Mouse (Mus musculus): ENCODE results near the gene Lmf2.

Gene Lmf2

GRCm38 (mm10) chr15:89355241-89356187, at the start of gene Lmf2, which contains the start of gene Ncaph2:
TSS of gene Lmf2 (minus strand) at chr15:89355659.
TSS of gene Ncaph2 (plus strand) at chr15:89355719.
- peak; percentile 97 for DNase-seq

DNA sequence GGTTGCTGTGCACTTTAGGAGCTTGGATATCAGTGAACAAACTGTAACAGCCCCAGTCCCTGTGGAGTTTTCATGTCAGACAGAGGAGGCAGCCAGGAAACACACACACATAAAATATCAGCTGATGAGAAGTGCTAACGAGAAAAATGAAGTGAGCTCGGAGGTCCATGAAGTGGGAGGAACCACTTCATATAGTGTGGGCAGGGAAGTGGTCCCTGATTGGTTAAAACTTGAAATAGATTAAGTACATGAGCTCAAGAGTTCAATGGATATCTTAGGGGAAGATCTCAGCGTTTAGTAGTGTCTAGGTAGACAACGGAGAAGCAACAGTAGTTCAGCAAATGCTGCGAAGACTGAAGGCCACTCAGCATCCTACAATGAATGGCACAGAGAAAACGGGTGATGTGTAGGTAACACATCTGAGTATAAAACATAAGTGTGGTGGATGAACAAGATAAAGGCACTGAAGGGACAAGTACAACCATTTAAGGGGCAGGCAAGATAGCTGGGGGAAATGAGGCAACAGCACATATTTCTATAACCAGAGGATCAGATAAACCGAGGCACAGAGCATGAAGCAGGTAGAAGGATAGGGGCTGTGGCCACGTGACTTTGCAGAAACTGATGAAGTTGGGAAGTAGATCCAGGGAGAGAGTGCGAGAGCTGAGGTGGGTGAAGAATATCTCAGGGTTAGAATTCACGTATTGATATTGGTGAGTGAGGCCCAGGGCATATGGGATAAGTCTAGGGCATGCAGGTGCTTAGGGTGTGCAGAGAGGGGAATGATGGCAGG, 49.6 kb upstream of the Lmf2 start:
- no peak for DNase-seq

DNA sequence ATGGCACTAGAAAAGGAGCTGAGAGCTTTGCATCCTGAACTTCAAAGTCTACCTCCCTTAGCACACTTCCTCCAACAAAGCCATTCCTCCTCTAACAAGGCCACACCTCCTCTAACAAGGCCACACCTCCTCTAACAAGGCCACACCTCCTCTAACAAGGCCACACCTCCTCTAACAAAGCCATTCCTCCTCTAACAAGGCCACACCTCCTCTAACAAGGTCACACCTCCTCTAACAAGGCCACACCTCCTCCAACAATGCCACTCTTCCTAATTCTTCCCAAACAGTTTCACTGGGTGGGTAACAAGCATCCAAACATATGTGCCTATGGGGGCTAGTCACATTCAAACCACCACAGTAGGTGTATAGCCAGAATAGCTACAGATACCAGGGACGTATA, 47.0 kb upstream of the Lmf2 start:
- DNase-seq, result no peak

GRCm38 (mm10) chr15:89399716-89400115, 44.3 kb upstream of the Lmf2 start:
- no peak for DNase-seq

- no peak for DNase-seq
Observed at GRCm38 (mm10) chr15:89398146-89398545, 42.7 kb upstream of the Lmf2 start.

DNA sequence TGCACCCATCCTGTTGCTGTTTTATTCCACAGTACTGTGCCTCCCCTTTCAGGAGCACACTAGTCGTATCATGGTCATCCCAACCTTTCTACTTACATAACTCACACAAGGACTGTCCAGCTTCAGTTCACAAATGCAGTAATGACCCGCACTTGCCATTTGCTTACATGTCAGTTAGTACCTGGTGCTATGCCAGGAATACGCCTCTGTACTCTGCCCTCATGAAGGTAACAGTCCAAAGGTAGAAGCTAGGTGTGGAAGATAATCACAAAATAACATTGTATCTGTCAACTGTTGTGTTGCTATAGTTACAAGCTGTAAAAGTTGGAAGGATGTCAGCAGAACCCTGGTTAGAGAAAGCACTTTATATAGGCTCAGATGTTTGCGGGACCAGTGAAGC, 41.4 kb upstream of the Lmf2 start:
- no peak for DNase-seq

GRCm38 (mm10) chr15:89390081-89390480, 34.6 kb upstream of the Lmf2 start:
- no peak for DNase-seq

DNA sequence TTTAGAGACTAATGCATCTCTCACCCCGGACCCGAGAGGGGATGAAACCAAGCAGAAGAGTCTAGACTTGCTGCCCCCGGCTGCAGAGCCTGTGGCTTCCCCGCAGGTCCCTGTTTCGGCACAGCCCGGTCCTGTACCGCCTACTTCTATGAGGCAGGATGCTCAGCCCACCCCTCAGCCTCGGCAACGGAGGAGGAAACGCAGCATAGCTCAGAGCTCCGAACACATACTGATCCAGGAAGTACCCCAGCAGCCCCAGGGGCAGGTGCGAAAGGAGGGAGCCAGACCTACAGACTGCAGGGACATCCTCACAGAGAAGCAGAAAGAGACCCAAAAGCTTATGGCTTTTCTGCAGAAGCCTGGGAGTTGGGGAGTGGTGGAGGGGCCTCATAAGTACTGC, 31.7 kb upstream of the Lmf2 start:
- no peak for DNase-seq

- DNase-seq, result no peak
Observed at GRCm38 (mm10) chr15:89384617-89385016, 29.2 kb upstream of the Lmf2 start, which contains the start of gene Klhdc7b. TSS of gene Klhdc7b (plus strand) at chr15:89384917.

DNA sequence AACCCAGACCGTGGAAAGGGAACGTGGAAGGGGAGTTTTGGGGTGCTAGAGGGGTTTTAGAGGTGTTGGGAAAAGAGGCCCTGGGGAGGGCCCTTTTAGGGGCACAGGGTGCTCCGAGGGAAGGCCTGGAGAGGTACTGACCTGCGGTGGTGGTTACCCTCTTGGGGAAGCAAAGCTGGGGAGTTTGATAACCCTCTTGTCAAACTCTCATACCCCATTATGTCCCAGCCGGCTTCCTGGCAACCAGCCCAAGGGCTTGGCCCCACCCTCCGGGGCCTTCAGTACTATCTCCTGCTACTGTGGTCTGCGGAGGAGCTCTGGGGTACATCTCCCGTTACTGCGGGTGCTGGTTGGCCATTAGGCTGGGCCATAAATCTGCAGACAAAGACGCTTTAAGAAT, 24.0 kb upstream of the Lmf2 start:
- no peak for DNase-seq

DNA sequence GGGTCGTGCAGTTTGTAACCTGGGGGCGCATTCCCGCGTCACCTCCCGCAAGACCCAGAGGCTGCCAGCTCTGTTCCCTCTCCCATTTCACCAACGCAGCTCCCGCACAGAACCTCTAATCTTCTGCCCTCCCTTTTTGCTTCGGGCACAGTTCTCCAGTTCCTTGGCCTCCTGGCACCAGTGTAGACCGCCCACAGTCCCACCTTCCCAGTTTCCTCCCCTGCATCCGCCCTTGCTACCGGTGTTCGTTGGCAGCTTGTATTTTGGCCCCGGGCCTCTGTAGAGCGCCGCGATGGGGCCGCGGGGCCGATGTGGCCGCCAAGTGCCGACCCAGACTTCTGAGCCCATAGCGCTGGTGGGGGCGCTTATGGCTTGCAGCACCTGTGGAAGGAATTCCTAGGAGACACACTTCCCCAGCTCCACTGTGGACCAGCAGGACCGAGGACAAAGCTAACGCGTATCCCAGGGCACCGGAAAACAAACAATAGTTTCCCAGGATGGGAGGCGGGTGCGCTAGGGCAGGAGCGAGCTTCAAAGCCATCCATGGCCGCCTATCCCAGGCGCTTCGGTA, 23.5 kb upstream of the Lmf2 start, which contains the start of gene Odf3b:
Odf3b (minus strand) TSS at position 452 of the 571 bp plus-strand sequence.
- peak; percentile 52 for DNase-seq

GRCm38 (mm10) chr15:89377938-89378828, 22.7 kb upstream of the Lmf2 start:
- no peak for DNase-seq

DNA sequence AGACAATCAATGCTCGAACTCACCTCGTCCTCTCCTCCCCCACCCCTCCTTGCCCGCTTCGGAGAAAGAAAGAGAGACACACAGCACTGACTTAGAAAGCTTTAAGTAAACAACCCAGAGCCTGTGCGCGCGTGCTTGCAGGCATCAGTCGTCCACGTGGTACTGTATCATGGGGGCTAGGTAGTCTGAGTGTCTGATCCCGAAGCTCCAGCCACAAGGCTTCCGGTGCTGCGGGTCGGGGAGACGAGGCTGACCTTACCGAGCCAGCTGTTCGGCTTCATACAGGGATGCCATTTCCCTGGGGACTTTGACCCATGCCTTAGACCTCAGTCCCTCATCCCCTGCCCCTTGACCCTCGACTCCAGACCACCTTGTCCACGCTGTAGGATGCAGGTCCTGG, 21.9 kb upstream of the Lmf2 start:
- DNase-seq, result no peak

DNA sequence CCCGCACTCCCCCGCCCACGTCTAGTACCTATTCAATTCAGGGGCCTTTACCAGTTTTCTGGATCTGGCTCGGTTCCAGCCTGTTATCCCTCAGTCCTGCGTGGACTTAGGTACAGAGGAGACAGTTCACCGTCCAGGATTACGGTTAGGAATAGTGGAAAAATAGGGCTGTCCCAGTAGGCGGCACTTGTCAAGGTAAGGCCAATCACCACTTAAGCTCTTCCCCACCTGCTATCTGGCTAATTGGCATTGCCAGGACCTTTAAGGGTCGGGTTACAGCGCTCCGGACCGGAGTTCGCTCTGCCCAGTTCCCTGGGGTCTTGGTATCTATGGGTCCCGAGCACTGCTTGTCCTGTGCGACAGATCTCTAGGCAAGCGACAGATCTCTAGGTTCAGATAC, 21.5 kb upstream of the Lmf2 start, which contains the start of gene Tymp:
Tymp (minus strand) TSS at position 83 of the 400 bp plus-strand sequence.
- no peak for DNase-seq

- no peak for DNase-seq
Observed at GRCm38 (mm10) chr15:89376040-89376439, 20.6 kb upstream of the Lmf2 start.

DNA sequence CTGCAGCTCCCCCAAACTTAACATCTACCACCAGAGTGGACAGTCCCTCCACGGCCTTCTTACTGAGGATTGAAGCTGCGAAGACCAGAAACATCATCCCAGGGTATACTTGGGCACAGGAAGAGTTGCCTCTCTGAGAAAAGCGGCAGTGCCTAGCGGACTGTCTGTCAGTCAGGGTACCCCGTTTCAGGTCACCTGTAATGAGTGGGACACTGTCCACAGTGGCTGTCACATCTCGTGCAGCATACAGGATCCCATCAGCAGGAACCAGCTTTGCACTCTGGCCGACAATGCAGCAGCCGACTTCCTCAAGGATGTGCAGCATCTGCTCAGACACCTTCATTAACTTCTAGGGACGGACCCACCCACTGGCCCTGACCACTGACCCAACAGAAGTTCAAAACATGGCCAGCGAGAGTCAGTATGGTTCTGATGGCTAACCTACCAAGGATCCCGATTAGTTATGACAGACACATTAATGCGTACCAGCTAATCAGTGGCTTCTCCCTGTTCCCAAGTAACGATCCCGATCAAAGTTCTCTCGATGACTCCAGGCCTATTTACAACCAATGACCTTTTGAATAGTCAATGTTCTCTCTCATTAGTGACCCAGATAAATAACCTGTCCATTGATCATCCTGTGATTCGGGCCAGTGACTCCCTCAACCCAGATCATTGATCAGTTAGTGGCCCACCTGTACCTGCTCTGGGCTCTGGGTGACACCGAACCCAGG, 19.5 kb upstream of the Lmf2 start:
- DNase-seq, result no peak

- no peak for DNase-seq
Observed at GRCm38 (mm10) chr15:89374340-89374739, 18.9 kb upstream of the Lmf2 start.

DNA sequence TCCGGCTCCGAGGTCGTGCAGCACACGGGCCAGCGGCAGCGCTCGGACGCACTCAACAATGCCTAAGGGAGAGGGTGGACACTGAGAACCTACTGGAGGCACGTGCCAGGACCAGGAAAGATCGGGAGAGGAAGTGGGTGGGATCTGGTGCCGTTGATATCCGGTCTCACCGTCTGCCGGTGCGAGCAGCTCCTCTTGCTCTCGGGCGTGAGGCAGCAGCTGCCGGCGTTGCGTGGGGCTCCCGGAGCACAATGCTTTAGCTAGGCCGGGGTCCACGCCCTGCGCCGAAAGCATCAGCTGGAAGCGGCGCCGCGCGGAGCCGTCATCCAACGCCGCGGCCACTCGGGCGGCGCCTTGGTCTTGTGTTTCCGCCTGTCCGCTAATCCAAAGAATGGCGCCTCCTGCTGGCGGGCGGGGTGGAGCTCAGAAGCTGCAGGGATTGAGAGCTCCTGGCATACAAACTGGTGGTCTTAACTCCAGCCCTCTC, 18.3 kb upstream of the Lmf2 start, which contains the start of gene Sco2:
Sco2 (minus strand) TSS at position 85 of the 487 bp plus-strand sequence.
- DNase-seq, result peak; percentile 97

GRCm38 (mm10) chr15:89373027-89373761, 17.7 kb upstream of the Lmf2 start:
- DNase-seq, result peak; percentile 95

DNA sequence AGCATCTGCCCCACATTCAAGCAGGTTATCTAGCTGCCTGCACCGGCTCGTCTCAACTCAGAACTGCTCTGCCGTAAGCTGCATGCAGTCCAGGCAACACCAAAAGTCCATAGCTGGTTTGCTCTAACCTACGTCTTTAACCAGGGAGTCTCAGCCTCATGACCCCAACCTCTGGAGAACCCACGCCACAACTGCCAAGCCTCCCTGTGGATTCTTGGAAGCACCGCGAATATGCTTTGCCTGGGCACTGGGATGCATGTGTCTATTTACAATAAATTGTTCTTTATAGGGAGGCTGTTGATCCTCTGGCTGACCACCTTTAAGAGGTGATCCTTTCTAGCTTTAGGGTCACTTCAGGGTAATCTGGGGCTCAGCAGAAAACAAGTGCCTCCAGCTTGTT, 17.1 kb upstream of the Lmf2 start:
- no peak for DNase-seq
